22 mouse cellular contexts compared by ENCODE assay signal in the genomic region with DNA sequence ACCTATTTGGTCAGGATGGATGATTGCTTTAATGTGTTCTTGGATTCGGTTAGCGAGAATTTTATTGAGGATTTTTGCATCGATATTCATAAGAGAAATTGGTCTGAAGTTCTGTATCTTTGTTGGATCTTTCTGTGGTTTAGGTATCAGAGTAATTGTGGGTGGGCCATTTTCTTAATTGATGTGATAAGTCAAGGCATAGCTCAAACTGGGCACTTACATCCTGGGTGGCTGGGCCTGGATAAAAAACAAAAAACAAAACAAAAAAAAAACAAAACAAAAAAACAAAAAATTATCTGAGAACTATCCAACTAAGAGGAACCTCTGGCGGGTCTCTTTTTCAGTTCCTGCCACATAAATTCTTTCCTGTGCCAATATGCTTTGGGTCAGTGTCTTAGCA. TPM values are rescaled to one million over a fixed set of nuclear protein-coding genes. Genes with fewer than 3 reads are reported as not detected.
DNase-seq lines count a peak whose midpoint lies in the region; ATAC-seq and TF ChIP-seq lines count a peak whose summit lies in the region.
"Not testable (repeated sequence)": the region's sequence is repeated elsewhere in the genome, so short reads cannot be mapped to it uniquely, and the experiment has no call there.
"Had no signal": no experiment of that assay in that cellular context is flagged by ENCODE, and none has a peak within 500 bp of the region (broad histone marks: within the 10 kb centered on the region; RNA-seq: fewer than 3 reads in every experiment).

No protein-coding gene starts in this region.

- H3K27me3 ChIP-seq in embryonic facial prominence, embryonic 12.5 days; forebrain, embryonic 14.5 days (replicated peaks; ENCODE audit: control insufficient read depth, insufficient read depth, low read length); heart, postnatal 0 days (ENCODE audit: control insufficient read depth, insufficient read depth, low read length); intestine, embryonic 14.5 days (replicated peaks; ENCODE audit: control insufficient read depth, insufficient read depth, low read length); kidney, postnatal 0 days (ENCODE audit: insufficient read depth, low read length); liver, postnatal 0 days (ENCODE audit: insufficient read depth, low read length); midbrain, embryonic 16.5 days (ENCODE audit: control insufficient read depth, insufficient read depth, low read depth, low read length); stomach, embryonic 16.5 days (ENCODE audit: control insufficient read depth, insufficient read depth, low read length): not testable (repeated sequence)

- not testable (repeated sequence) for TF ChIP-seq CTCF in heart, postnatal 0 days (IDR thresholded peaks at IDR 0.05; ENCODE audit: low read depth); kidney, postnatal 0 days (IDR thresholded peaks at IDR 0.05; ENCODE audit: low read depth); liver, postnatal 0 days (IDR thresholded peaks at IDR 0.05; ENCODE audit: low read depth)

- TF ChIP-seq EP300 in heart, postnatal 0 days (IDR thresholded peaks at IDR 0.05; ENCODE audit: low read depth); liver, postnatal 0 days (IDR thresholded peaks at IDR 0.05; ENCODE audit: low read depth): not testable (repeated sequence)

- not testable (repeated sequence) for H3K4me3 ChIP-seq in embryonic facial prominence, embryonic 12.5 days; forebrain, embryonic 14.5 days (ENCODE audit: low read depth, low read length); heart, postnatal 0 days (ENCODE audit: low read depth, low read length); intestine, embryonic 14.5 days (ENCODE audit: low read depth, low read length); kidney, postnatal 0 days (replicated peaks; ENCODE audit: low read depth, low read length); liver, postnatal 0 days (ENCODE audit: low read depth, low read length); midbrain, embryonic 16.5 days (ENCODE audit: low read depth, low read length); stomach, embryonic 16.5 days (replicated peaks; ENCODE audit: low read length)

- peak; percentile 80; the same call in 1 of the 2 replicates for ATAC-seq in embryonic facial prominence, embryonic 12.5 days (ENCODE audit: insufficient number of reproducible peaks, insufficient read depth, low FRiP score, low TSS enrichment)
- ATAC-seq in forebrain, embryonic 14.5 days: peak; percentile 52; the same call in 1 of the 2 replicates
- ATAC-seq in heart, postnatal 0 days (ENCODE audit: insufficient read depth, low read depth): peak; percentile 74; the same call in 1 of the 2 replicates
- ATAC-seq in intestine, embryonic 14.5 days (replicated peaks; ENCODE audit: low FRiP score, low TSS enrichment, low read depth): peak; percentile 82; the same call in 1 of the 2 replicates
- peak; percentile 78; the same call in 1 of the 2 replicates for ATAC-seq in kidney, postnatal 0 days (replicated peaks; ENCODE audit: low FRiP score, low read depth)
- peak; percentile 59; the same call in 1 of the 2 replicates for ATAC-seq in liver, postnatal 0 days
- ATAC-seq in midbrain, embryonic 16.5 days: 0 out of 2 replicates have a peak, but pooled peaks have one; percentile 60
- ATAC-seq in stomach, embryonic 16.5 days (ENCODE audit: insufficient read depth, low FRiP score): peak; percentile 73; the same call in 1 of the 2 replicates

- WGBS in embryonic facial prominence, embryonic 12.5 days: 88% methylated on average over 4 of the region's 4 CpGs
- 83% methylated on average over 2 of the region's 4 CpGs for WGBS in forebrain, embryonic 14.5 days
- WGBS in heart, postnatal 0 days: 79% methylated on average over 2 of the region's 4 CpGs
- 70% methylated on average over 2 of the region's 4 CpGs for WGBS in intestine, embryonic 14.5 days
- 78% methylated on average over 2 of the region's 4 CpGs for WGBS in kidney, postnatal 0 days
- WGBS in liver, postnatal 0 days (ENCODE audit: insufficient replicate concordance): 65% methylated on average over 2 of the region's 4 CpGs
- 93% methylated on average over 2 of the region's 4 CpGs for WGBS in midbrain, embryonic 16.5 days
- 76% methylated on average over 2 of the region's 4 CpGs for WGBS in stomach, embryonic 16.5 days

- not testable (repeated sequence) for DNase-seq in forebrain, embryonic 14.5 days (ENCODE audit: low spot score); heart, postnatal 0 days (ENCODE audit: low spot score); intestine, embryonic 14.5 days (ENCODE audit: low spot score); kidney, postnatal 0 days (ENCODE audit: low spot score); liver, postnatal 0 days

- H3K4me2 ChIP-seq in embryonic facial prominence, embryonic 12.5 days (replicated peaks); forebrain, embryonic 14.5 days (ENCODE audit: low read length); heart, postnatal 0 days (ENCODE audit: low read depth, low read length); intestine, embryonic 14.5 days (ENCODE audit: low read length); kidney, postnatal 0 days (ENCODE audit: low read length); liver, postnatal 0 days (ENCODE audit: low read depth, low read length); midbrain, embryonic 16.5 days (ENCODE audit: low read length); stomach, embryonic 16.5 days (ENCODE audit: low read depth, low read length): not testable (repeated sequence)

- H3K27ac ChIP-seq in embryonic facial prominence, embryonic 12.5 days; forebrain, embryonic 14.5 days (ENCODE audit: low read depth, low read length); heart, postnatal 0 days (ENCODE audit: low read depth); intestine, embryonic 14.5 days (ENCODE audit: low read depth); kidney, postnatal 0 days; liver, postnatal 0 days (ENCODE audit: low read depth); midbrain, embryonic 16.5 days (ENCODE audit: low read length); stomach, embryonic 16.5 days (ENCODE audit: low read length): not testable (repeated sequence)

- not testable (repeated sequence) for H3K4me1 ChIP-seq in embryonic facial prominence, embryonic 12.5 days; forebrain, embryonic 14.5 days (ENCODE audit: control insufficient read depth, insufficient read depth, low read length); heart, postnatal 0 days (ENCODE audit: control insufficient read depth, insufficient read depth); intestine, embryonic 14.5 days (replicated peaks; ENCODE audit: control insufficient read depth, insufficient read depth, low read length); kidney, postnatal 0 days (replicated peaks; ENCODE audit: insufficient read depth, low read length); liver, postnatal 0 days (ENCODE audit: insufficient read depth); midbrain, embryonic 16.5 days (ENCODE audit: control insufficient read depth, insufficient read depth, low read length); stomach, embryonic 16.5 days (ENCODE audit: control insufficient read depth, insufficient read depth, low read length)

- not testable (repeated sequence) for H3K36me3 ChIP-seq in embryonic facial prominence, embryonic 12.5 days; forebrain, embryonic 14.5 days (ENCODE audit: control insufficient read depth, insufficient read depth, low read length); heart, postnatal 0 days (replicated peaks; ENCODE audit: control insufficient read depth, insufficient read depth, low read length); intestine, embryonic 14.5 days (ENCODE audit: control insufficient read depth, insufficient read depth, low read length); kidney, postnatal 0 days (ENCODE audit: insufficient read depth, low read length); liver, postnatal 0 days (replicated peaks; ENCODE audit: insufficient read depth, low read length); midbrain, embryonic 16.5 days (ENCODE audit: control insufficient read depth, insufficient read depth, low read length); stomach, embryonic 16.5 days (ENCODE audit: control insufficient read depth, insufficient read depth, low read length)

- peaks cover 20% of the 10 kb centered on the region for H3K9me3 ChIP-seq in embryonic facial prominence, embryonic 12.5 days
- H3K9me3 ChIP-seq in forebrain, embryonic 14.5 days (replicated peaks; ENCODE audit: control insufficient read depth, low read length): peaks cover 16% of the 10 kb centered on the region
- not testable (repeated sequence) for H3K9me3 ChIP-seq in heart, postnatal 0 days (replicated peaks; ENCODE audit: control insufficient read depth, low read length); intestine, embryonic 14.5 days (ENCODE audit: control insufficient read depth, low read length); kidney, postnatal 0 days (replicated peaks; ENCODE audit: low read length); liver, postnatal 0 days (ENCODE audit: low read length); stomach, embryonic 16.5 days (replicated peaks; ENCODE audit: control insufficient read depth, low read length)
- H3K9me3 ChIP-seq in midbrain, embryonic 16.5 days (replicated peaks; ENCODE audit: control insufficient read depth, low read length, poor library complexity, severe bottlenecking): peaks cover 12% of the 10 kb centered on the region

- not testable (repeated sequence) for H3K9ac ChIP-seq in embryonic facial prominence, embryonic 12.5 days; forebrain, embryonic 14.5 days (ENCODE audit: low read length); heart, postnatal 0 days (replicated peaks; ENCODE audit: low read depth, low read length); intestine, embryonic 14.5 days (ENCODE audit: low read length); kidney, postnatal 0 days (ENCODE audit: low read depth, low read length); liver, postnatal 0 days (replicated peaks); midbrain, embryonic 16.5 days (ENCODE audit: low read depth, low read length); stomach, embryonic 16.5 days (ENCODE audit: low read length)

RNA-seq across cellular contexts. Expression of a gene that starts 20.9 kb away (rescaled TPM):
- not detected in 2 replicates for polyA plus RNA-seq in embryonic facial prominence, embryonic 12.5 days (2016; fragmentation: Nextera tagmentation; extraction: Ambion mirVana)
- polyA plus RNA-seq in forebrain, embryonic 14.5 days (2014; fragmentation: Nextera tagmentation; extraction: Ambion mirVana): not detected in 2 replicates
- total RNA-seq in heart, postnatal 0 days (2014; rRNA removed; ENCODE audit: low replicate concordance): not detected in 2 replicates
- polyA plus RNA-seq in heart, postnatal 0 days (2015; fragmentation: Nextera tagmentation; extraction: Ambion mirVana): not detected in 2 replicates
- not detected in 2 replicates for polyA plus RNA-seq in intestine, embryonic 14.5 days (2014; fragmentation: Nextera tagmentation; extraction: Ambion mirVana)
- polyA plus RNA-seq in kidney, postnatal 0 days (2015; fragmentation: Nextera tagmentation; extraction: Ambion mirVana): not detected in 2 replicates
- polyA plus RNA-seq in liver, postnatal 0 days (2015; fragmentation: Nextera tagmentation; extraction: Ambion mirVana): not detected in 2 replicates
- polyA plus RNA-seq in midbrain, embryonic 16.5 days (2015; fragmentation: Nextera tagmentation; extraction: Ambion mirVana): not detected in 2 replicates
- not detected in 2 replicates for polyA plus RNA-seq in stomach, embryonic 16.5 days (2015; fragmentation: Nextera tagmentation; extraction: Ambion mirVana)
- total RNA-seq: adrenal gland, postnatal 14 days; G1E; gastrocnemius, postnatal 14 days; heart, adult 18-20 months; heart, postnatal 14 days; layer of hippocampus, postnatal 14 days; megakaryocyte-erythroid progenitor cell, adult 5-6 weeks; neutrophil, adult 5-6 weeks had no signal
- polyA plus RNA-seq: brain, embryonic 14.5 days; cortical plate, adult 2 months; forebrain, embryonic 10.5 days; G1E; limb, embryonic 12.5 days; thymus, postnatal 0 days; urinary bladder, adult 2 months had no signal

RNA-seq across cellular contexts. Expression of a gene that starts 36.3 kb away (rescaled TPM):
- polyA plus RNA-seq in embryonic facial prominence, embryonic 12.5 days (2016; fragmentation: Nextera tagmentation; extraction: Ambion mirVana): not detected in 2 replicates
- not detected in 2 replicates for polyA plus RNA-seq in forebrain, embryonic 14.5 days (2014; fragmentation: Nextera tagmentation; extraction: Ambion mirVana)
- total RNA-seq in heart, postnatal 0 days (2014; rRNA removed; ENCODE audit: low replicate concordance): not detected in 2 replicates
- 0.12 and 0.15 TPM in 2 replicates for polyA plus RNA-seq in heart, postnatal 0 days (2015; fragmentation: Nextera tagmentation; extraction: Ambion mirVana)
- polyA plus RNA-seq in intestine, embryonic 14.5 days (2014; fragmentation: Nextera tagmentation; extraction: Ambion mirVana): not detected in 2 replicates
- not detected in 2 replicates for polyA plus RNA-seq in kidney, postnatal 0 days (2015; fragmentation: Nextera tagmentation; extraction: Ambion mirVana)
- not detected in 2 replicates for polyA plus RNA-seq in liver, postnatal 0 days (2015; fragmentation: Nextera tagmentation; extraction: Ambion mirVana)
- polyA plus RNA-seq in midbrain, embryonic 16.5 days (2015; fragmentation: Nextera tagmentation; extraction: Ambion mirVana): not detected in 2 replicates
- not detected in 2 replicates for polyA plus RNA-seq in stomach, embryonic 16.5 days (2015; fragmentation: Nextera tagmentation; extraction: Ambion mirVana)
- total RNA-seq: adrenal gland, postnatal 14 days; gastrocnemius, postnatal 14 days; heart, adult 18-20 months; heart, postnatal 14 days; layer of hippocampus, postnatal 14 days; megakaryocyte-erythroid progenitor cell, adult 5-6 weeks; neutrophil, adult 5-6 weeks had no signal
- polyA plus RNA-seq: brain, embryonic 14.5 days; cortical plate, adult 2 months; forebrain, embryonic 10.5 days; G1E; limb, embryonic 12.5 days; urinary bladder, adult 2 months had no signal

RNA-seq across cellular contexts. Expression of a gene that starts 58.9 kb away (rescaled TPM):
- not detected in 2 replicates for polyA plus RNA-seq in embryonic facial prominence, embryonic 12.5 days (2016; fragmentation: Nextera tagmentation; extraction: Ambion mirVana)
- not detected in 2 replicates for polyA plus RNA-seq in forebrain, embryonic 14.5 days (2014; fragmentation: Nextera tagmentation; extraction: Ambion mirVana)
- not detected in 2 replicates for total RNA-seq in heart, postnatal 0 days (2014; rRNA removed; ENCODE audit: low replicate concordance)
- not detected in 2 replicates for polyA plus RNA-seq in heart, postnatal 0 days (2015; fragmentation: Nextera tagmentation; extraction: Ambion mirVana)
- not detected in 2 replicates for polyA plus RNA-seq in intestine, embryonic 14.5 days (2014; fragmentation: Nextera tagmentation; extraction: Ambion mirVana)
- polyA plus RNA-seq in kidney, postnatal 0 days (2015; fragmentation: Nextera tagmentation; extraction: Ambion mirVana): not detected in 2 replicates
- polyA plus RNA-seq in liver, postnatal 0 days (2015; fragmentation: Nextera tagmentation; extraction: Ambion mirVana): not detected in 2 replicates
- not detected in 2 replicates for polyA plus RNA-seq in midbrain, embryonic 16.5 days (2015; fragmentation: Nextera tagmentation; extraction: Ambion mirVana)
- not detected in 2 replicates for polyA plus RNA-seq in stomach, embryonic 16.5 days (2015; fragmentation: Nextera tagmentation; extraction: Ambion mirVana)
- total RNA-seq: adrenal gland, postnatal 14 days; gastrocnemius, postnatal 14 days; heart, adult 18-20 months; heart, postnatal 14 days; layer of hippocampus, postnatal 14 days; megakaryocyte-erythroid progenitor cell, adult 5-6 weeks; neutrophil, adult 5-6 weeks had no signal
- polyA plus RNA-seq: brain, embryonic 14.5 days; cortical plate, adult 2 months; forebrain, embryonic 10.5 days; G1E; limb, embryonic 12.5 days; thymus, postnatal 0 days; urinary bladder, adult 2 months had no signal
